Mouse (Mus musculus) spleen, postnatal 36 days (tissue): ENCODE data around the gene Cenpn.

Source experiments
- DNase-seq, 2 experiments: peaks; one replicate each; pipeline ENCODE4 v3.0.0; 2022; ENCODE audit warnings: low spot score in 2 of 2, mixed read lengths in 1 of 2

Gene Cenpn

GRCm38 (mm10) chr8:116942284-116943058 lies 20.9 kb downstream of the Cenpn start:
- DNase-seq: no peak

DNA sequence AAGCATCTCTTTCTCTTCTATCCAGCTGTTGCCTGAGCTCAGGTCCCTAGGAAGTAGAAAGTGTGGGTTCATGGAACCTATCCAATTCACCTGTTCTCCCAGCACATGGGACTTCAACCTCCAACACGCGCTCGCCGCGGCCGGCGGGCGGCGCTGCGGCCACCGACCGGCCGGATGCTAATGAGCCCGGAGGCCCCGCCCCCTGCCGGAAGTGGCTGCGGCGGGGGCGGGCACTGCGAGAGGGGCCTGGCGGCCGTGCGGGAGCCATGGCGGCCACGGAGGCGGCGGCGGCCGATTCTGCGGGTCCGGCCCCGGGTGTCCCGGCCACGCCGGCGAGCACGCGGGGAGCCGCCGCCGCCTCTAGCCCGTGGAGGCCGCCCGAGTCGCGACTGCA lies 21.6 kb downstream of the Cenpn start, which contains the start of gene Atmin:
Atmin (plus strand) TSS at position 233 of the 394 bp plus-strand sequence.
- DNase-seq: peak; percentile 81 to 84

DNA sequence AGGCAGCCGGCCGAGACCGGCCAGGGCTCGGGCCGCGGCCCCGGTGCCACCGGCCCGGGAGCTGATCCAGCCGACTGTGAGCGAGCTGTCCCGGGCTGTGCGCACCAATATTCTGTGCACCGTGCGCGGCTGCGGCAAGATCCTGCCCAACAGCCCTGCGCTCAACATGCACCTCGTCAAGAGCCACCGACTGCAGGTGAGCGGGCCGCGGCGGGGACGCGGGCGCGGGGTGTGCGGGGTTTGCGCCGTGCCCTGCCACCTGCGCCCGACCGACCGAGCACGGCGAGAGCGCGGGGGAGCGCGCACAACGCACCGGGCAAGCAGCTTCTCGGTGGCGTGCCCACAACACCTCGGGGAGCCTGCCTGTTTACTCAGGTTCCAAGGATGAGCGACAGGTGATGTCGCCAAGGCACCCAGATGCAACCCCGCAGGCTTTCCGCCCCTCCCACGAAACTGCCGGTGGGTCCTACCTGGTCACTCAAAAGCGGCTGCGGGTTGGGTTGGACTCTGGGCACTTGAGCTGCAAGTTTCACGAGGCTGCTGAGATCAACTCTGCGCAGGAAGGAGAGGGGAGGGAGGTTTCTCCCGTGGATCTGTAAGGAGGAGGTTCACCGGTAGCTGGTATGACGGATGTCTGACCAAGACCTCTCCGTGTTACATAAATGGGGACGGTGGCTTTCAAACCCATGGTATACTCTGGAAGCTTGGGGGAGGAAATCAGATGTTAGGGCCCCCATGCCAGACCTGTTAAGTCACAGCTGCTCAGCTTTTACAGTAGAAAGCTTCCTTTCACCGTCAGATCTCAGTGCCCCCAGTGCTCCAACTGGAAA lies 22.2 kb downstream of the Cenpn start:
- DNase-seq: peak; percentile 10 to 12

- DNase-seq: no peak
These were observed 22.8 kb downstream of the Cenpn start for GRCm38 (mm10) chr8:116944385-116944696.

GRCm38 (mm10) chr8:116945169-116945910 lies 23.8 kb downstream of the Cenpn start:
- DNase-seq: no peak

GRCm38 (mm10) chr8:116946268-116946838 lies 24.8 kb downstream of the Cenpn start:
- peak; percentile 5 to 22 for DNase-seq

- no peak for DNase-seq
These were observed 25.3 kb downstream of the Cenpn start for GRCm38 (mm10) chr8:116946851-116947250.

- DNase-seq: peak; percentile 11 to 20
These were observed 26.1 kb downstream of the Cenpn start for GRCm38 (mm10) chr8:116947589-116947988.

GRCm38 (mm10) chr8:116951369-116951768 lies 29.8 kb downstream of the Cenpn start:
- no peak for DNase-seq

GRCm38 (mm10) chr8:116951778-116952177 lies 30.2 kb downstream of the Cenpn start:
- no peak for DNase-seq

DNA sequence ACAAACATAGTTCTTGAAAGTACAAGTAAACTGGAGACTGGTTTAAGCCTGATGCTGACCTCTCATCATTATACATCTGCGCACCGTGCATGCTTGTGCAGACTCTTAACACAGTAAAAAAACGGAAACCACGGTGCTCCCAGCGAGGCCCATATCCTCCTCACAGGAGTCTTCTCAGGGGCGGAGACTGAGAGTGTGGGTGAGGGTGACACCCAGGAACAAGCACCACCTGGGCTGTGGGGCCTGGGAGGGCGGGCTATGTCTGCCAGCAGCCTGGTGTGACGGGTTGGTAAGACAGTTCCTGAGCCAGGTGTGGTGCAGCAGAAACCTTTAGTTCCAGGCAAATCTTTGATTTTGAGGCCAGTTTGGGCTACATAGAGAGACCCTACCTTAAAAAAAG lies 30.9 kb downstream of the Cenpn start:
- DNase-seq: peak in 1 of 2 experiments; percentile 38

GRCm38 (mm10) chr8:116954415-116954814 lies 32.9 kb downstream of the Cenpn start:
- DNase-seq: no peak

DNA sequence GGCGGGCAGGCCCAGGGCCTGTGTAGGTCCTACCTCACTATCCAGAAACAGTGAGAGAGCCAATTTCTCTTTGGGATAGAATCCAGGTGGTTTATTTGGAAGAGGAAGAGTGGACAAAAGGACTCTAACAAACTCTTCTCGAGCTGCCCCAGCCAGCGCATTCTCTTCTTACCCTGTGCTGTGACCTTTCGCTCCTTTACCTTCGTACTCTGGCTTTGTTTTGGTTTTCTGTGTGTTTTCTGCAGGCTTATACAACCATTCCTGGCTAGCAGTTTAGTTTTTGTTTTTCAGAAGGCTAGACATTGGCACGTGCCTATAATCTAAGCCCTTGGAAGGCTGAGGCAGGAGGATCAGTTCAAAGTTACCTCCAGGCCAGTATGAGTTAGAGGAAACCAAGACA lies 48.0 kb downstream of the Cenpn start:
- no peak for DNase-seq

DNA sequence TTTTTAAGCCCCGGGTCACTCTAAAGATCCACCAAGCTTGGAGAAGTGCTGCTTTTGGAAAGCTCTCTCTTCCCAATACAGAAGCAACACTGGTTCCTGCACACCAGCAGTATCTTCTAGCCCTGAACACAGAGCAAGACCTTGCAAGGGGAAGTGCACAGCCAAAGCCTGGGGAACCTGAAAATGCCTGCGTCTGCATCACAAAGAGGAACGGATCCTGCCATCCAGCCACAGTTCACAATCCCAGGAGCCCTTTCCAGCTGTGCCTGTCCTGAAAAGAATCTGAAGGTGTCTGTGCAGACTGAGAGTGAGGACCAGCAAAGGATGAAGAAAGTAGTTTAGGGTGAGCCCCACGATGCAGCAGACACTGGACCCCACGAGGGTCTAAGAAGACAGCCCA lies 53.5 kb downstream of the Cenpn start:
- no peak for DNase-seq

DNA sequence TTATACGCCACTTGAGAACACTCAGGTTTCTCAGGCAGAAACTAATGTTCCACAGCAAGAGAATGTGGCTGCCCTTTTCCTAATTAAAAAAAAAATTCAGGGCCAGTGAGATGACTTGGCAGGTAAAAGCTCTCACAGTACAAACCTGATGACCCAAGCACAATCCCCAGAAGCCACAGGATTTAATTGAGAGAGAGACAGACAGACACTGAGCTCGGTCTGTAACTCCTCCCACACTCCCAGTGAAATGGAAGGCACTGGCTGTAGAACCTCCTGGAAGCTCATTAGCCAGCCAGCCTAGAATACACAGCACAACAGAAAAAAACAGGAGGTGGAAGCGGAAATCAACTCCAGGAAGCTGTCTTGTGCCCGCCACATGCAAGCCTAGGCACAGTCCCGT lies 54.1 kb downstream of the Cenpn start:
- no peak for DNase-seq

GRCm38 (mm10) chr8:116978052-116978451 lies 56.5 kb downstream of the Cenpn start:
- DNase-seq: no peak

DNA sequence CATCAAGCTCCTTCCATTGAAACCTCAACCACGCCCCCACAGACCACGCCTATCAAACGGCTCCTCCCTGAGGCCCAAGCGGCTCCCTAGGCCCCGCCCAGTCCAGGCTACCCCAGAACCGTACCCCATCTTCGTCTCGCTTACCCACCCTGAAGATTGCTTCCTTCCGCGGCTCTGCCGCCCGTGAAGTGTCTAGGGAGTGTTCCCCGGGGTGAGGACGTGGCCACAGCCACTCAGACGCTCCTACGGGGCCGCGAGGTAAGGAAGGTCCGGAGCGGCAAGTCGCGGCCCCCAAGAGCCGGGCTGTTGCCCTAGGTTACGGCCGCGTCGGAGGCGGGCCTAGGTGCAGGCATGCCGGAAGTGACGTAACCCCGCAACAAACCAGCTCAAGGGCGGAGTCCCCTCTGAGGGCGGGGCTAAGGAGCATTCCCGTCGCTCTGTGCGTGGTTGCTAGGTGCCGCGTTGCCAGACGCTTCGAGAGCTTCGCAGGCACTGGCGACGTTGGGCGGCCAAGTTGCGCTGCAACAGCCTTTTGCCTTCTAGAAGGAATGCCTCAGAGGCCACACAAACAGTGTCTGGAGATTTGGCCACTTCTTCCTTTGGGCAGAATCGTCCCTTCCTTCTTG lies 57.2 kb downstream of the Cenpn start, which contains the start of gene 1700030J22Rik:
1700030J22Rik (minus strand) TSS at position 329 of the 626 bp plus-strand sequence.
- DNase-seq: peak; percentile 97 to 98

DNA sequence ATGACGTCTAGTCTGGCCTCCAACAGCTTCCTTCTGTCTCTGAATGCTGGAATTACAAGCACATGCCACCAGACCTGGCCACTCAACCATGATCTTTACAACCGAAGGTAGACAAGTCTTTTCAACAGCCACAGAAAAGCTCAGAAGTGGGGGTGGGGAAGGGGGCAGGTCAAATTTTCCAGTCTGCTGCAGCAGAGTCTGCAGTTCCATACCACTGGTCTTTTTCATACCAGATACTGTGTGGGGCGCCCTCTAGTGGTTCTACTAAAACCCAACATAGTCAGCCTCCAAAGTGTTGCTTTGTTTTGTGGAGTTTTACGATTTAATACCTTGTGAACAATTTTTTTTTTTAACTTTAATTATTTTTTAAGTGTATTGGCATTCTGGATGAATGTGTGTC lies 58.6 kb downstream of the Cenpn start:
- peak; percentile 47 to 63 for DNase-seq

DNA sequence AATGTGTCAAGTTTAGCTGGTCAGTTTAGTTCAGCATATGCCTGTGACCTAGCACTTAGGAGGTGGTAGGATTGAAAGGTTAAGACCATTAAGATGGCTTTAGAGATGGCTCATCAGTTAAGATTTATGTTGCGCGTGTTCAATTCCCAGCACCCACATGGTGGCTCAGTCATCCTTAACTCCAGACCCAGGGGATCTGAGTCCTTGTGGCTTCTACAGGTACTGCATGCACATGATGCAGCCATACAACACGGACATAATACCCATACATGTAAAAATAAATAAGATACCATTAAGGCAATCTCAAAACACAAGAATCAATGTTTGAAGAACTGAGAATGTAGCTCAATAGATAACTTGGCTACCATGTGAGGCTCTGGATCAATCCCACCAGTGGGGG lies 68.3 kb downstream of the Cenpn start:
- DNase-seq: no peak
